Mouse (Mus musculus) intestine, postnatal 0 days (tissue): ENCODE measurements around the gene Zfand3. TPM values are rescaled to one million over a fixed set of nuclear protein-coding genes. Genes with fewer than 3 reads are reported as not detected.

Experiments used
- ATAC-seq: fragments of 200-750 bp; cut with Nextera tagmentation; 2 replicates; pipeline ENCODE4 v1.8.0; 2017; ENCODE audit warnings: mild to moderate bottlenecking, moderate TSS enrichment, moderate library complexity
- H3K27ac ChIP-seq: fragments of 300-500 bp; sonication (generic); 2 replicates; pipeline ENCODE4 v1.5.1; 2014; ENCODE audit warnings: mild to moderate bottlenecking, low read depth, low read length, moderate library complexity
- H3K27me3 ChIP-seq: fragments of 300-500 bp; sonication (generic); replicated peaks from 2 replicates; pipeline ENCODE4 v1.6.1; 2014; ENCODE audit warnings: low read length, mixed read lengths; ENCODE audit not compliant: control insufficient read depth, insufficient read depth
- H3K36me3 ChIP-seq: fragments of 300-500 bp; sonication (generic); 2 replicates; pipeline ENCODE4 v1.6.1; 2014; ENCODE audit warnings: mild to moderate bottlenecking, moderate library complexity; ENCODE audit not compliant: control insufficient read depth, insufficient read depth
- H3K4me1 ChIP-seq: fragments of 300-500 bp; sonication (generic); replicated peaks from 2 replicates; pipeline ENCODE4 v1.6.1; 2014; ENCODE audit warnings: antibody characterized with exemption, low read length, mixed read lengths; ENCODE audit not compliant: control insufficient read depth, insufficient read depth
- H3K4me2 ChIP-seq: fragments of 300-500 bp; sonication (generic); replicated peaks from 2 replicates; pipeline ENCODE4 v1.6.1; 2014; ENCODE audit warnings: low read depth, mild to moderate bottlenecking, moderate library complexity
- H3K4me3 ChIP-seq: fragments of 300-500 bp; sonication (generic); 2 replicates; pipeline ENCODE4 v1.5.1; 2014; ENCODE audit warnings: low read depth, low read length
- H3K9ac ChIP-seq: fragments of 300-500 bp; sonication (generic); 2 replicates; pipeline ENCODE4 v1.6.1; 2014; ENCODE audit warnings: mild to moderate bottlenecking, low read depth, low read length
- H3K9me3 ChIP-seq: fragments of 300-500 bp; sonication (generic); 2 replicates; pipeline ENCODE4 v1.6.1; 2016; ENCODE audit warnings: mixed run types; ENCODE audit not compliant: control insufficient read depth
- CTCF ChIP-seq: sonication (generic); IDR thresholded peaks from 2 replicates; pipeline ENCODE4 v1.5.1; 2016; ENCODE audit warnings: low read depth, mild to moderate bottlenecking, control low read depth, antibody characterized with exemption, moderate library complexity
- WGBS: fragments of 180-500 bp; shearing (Covaris S2); extraction: QIAGEN DNeasy Blood & Tissue Kit; methylation state at CpG from one replicate; pipeline ENCODE4 v1.1.7; 2014; 5-methylcytosine and 5-hydroxymethylcytosine counted together
- polyA plus RNA-seq: library from polyadenylated mRNA; unstranded; fragments of >200 nt; fragmentation: Nextera tagmentation; extraction: Ambion mirVana; gene quantifications from 2 replicates; pipeline ENCODE4 v1.2.1, GENCODE M21; 2015

The Zfand3 gene
- polyA plus RNA-seq, 1 experiment from 2014 or later = 38.0 TPM

DNA sequence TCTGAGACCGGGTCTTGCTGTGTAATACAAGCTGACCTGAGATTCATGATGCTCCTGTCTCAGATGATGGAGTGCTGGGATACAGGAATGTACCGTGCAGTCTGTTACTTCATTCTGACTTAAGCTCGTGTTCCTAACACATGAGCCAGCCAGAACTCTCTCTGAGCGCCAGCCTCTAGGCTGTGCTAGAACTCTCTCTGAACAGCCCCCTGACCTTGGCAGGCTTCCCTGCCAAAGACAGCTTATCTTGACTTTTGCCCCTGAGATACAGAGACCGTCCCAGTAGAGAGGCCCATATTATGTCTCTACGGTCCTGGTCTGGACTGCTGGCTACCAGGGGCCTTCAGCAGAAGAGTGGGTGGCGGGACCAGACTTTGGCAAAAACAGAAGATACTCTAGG is 239.0 kb downstream of the Zfand3 start:
- Histone ChIP-seq H3K4me1 (peaks cover 10% of the 10 kb centered on the region), H3K9me3 (no peaks in the 10 kb centered on the region), H3K27me3 (no peaks in the 10 kb centered on the region), H3K9ac (no peak overlapping the region), H3K4me2 (no peak overlapping the region), H3K4me3 (no peak overlapping the region), H3K27ac (no peak overlapping the region), H3K36me3 (no peaks in the 10 kb centered on the region)
- TF ChIP-seq CTCF = peak; percentile 49
- 45% methylated on average over 7 of the region's 7 CpGs for WGBS
- no peak for ATAC-seq

DNA sequence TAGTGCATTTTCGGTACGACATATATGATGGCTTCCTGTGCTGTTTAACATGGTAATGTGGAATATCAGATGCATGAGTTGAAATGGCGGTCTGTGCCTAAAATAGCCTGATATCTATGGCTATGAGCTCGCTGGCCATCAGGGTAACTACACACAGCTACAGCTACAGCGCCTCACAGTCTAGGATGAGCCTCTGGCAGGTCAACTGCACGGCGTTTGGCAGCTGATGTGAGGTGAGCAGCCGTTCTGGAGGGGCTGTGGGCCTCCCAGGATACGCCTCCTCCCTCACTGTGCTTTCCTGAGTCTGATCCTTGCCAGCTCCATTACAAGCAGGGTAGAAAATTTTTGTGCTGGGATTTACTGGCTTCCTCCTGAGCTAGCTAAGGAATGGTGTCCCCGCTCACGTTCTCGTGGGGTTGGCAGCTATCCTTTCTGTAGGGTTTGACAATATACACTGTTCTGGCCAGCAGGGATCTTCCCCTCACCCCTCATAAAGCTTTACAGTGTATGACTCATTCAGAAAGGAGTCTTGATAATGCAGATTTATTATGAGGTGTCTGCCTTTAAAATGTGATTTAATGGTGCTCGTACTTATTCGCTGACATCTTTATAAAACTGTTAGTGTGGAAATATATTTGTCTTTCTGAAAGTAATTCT is 240.2 kb downstream of the Zfand3 start:
- Histone ChIP-seq H3K27me3 (no peaks in the 10 kb centered on the region), H3K36me3 (no peaks in the 10 kb centered on the region; the same call in 1 of the 2 replicates), H3K9ac (no peak overlapping the region), H3K4me2 (no peak overlapping the region), H3K4me3 (no peak overlapping the region), H3K27ac (no peak overlapping the region), H3K9me3 (no peaks in the 10 kb centered on the region), H3K4me1 (peaks cover 10% of the 10 kb centered on the region)
- 44% methylated on average over 14 of the region's 14 CpGs for WGBS
- TF ChIP-seq CTCF = no peak
- no peak for ATAC-seq

DNA sequence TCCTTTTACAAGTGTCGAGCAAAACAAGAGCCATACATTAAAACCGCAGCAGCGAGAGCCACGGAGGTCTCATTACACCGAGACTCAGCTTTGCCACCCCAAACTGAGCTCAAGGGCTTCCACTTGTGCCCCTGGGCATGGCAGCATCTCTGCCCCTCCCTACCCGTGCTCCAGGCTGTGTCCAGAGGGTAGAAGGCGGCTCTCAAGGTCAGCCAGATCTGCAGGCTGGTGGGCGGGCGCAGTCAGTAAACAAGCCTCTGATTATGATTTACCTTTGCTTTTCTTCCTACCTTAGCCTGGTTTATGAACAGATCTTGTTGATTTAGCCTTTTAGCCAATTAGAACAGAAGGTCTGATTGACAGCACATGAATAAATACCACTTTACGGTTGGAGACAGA is 240.8 kb downstream of the Zfand3 start:
- no peak for TF ChIP-seq CTCF
- no peaks in the 10 kb centered on the region for H3K27me3 ChIP-seq
- no peak overlapping the region for H3K4me3 ChIP-seq
- no peak overlapping the region for H3K27ac ChIP-seq
- H3K4me1 ChIP-seq = peaks cover 10% of the 10 kb centered on the region
- H3K36me3 ChIP-seq = no peaks in the 10 kb centered on the region; the same call in 1 of the 2 replicates
- H3K4me2 ChIP-seq = no peak overlapping the region
- 58% methylated on average over 10 of the region's 10 CpGs for WGBS
- ATAC-seq = no peak
- H3K9ac ChIP-seq = no peak overlapping the region
- no peaks in the 10 kb centered on the region for H3K9me3 ChIP-seq

DNA sequence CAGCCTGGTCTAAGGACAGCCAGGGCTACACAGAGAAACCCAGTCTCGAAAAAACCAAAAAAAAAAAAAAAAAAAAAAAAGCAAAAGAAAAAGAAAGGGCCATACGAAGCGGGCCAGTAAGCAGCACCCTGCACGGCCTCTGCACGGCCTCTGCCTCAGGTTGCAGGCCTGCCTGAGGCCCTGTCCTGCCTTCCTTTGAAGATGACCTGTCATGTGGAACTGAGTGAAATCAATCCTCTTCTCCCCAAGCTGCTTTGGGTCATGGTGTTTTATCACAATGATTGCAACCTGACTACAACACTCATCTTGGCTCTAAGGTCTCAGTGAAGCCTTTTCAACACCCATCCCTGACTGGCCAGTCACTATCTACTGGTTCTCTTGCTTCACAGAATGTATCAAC is 248.5 kb downstream of the Zfand3 start:
- no peak for ATAC-seq
- no peak for TF ChIP-seq CTCF
- Histone ChIP-seq H3K9ac (no peak overlapping the region), H3K27ac (no peak overlapping the region), H3K4me3 (no peak overlapping the region), H3K27me3 (no peaks in the 10 kb centered on the region), H3K4me1 (0 out of 2 replicates have a peak, but pooled peaks cover 3% of the 10 kb centered on the region), H3K9me3 (no peaks in the 10 kb centered on the region), H3K36me3 (no peaks in the 10 kb centered on the region; the same call in 1 of the 2 replicates), H3K4me2 (no peak overlapping the region)
- WGBS = 97% methylated on average over 5 of the region's 5 CpGs

DNA sequence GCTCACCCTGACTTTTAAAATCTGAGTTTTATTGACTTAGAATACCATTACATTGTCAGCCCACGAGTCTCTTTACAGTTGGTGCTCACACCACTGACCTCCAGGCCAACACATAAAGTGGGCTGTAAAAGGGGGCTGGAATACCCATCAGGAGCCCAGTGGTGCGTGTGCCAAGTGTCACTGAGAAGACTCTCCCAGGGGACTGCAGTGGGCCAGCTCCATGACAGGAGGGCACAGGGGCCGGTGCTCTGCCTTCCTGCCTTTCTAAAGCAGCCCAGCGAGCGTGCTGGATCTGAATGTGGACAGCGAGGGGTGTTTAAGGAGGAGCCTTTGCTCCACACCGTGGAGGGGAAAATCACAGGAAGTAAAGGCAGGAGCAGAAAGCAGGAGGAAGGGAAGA is 249.4 kb downstream of the Zfand3 start:
- no peak for ATAC-seq

DNA sequence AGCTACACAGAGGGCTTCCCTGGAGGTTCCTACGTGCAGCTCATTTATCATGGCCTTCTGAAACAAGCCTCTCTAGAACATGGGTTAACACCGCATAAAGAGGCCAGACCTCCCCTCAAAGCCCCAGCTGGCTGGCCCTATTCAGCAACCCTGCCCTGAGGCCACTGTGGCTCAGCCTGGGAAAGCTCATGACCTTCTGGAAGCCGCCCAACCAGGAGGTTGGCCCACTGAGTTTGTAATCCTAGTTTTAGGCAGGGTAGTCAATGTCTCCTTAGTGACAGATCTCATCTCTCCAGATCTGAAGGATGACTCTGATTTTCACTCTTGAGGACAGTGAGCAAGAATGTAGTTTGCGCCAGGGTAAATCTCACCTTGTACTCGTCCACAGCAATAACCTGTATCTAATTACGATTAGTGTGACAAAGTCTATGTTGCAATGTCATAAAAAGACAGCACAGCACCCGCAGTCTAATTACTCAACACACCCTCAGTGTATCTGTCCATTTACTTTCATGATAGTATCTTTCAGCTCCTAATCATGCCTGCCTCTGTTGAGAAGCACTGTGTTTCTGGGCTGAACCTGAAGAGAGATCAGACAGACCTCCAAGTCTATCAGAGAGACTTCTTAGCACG is 251.5 kb downstream of the Zfand3 start:
- peak; percentile 80 for ATAC-seq
- no peak overlapping the region for H3K27ac ChIP-seq
- no peak for TF ChIP-seq CTCF

More for the DNA sequence above, 249.4 kb downstream of the Zfand3 start:
- H3K9me3 ChIP-seq = no peaks in the 10 kb centered on the region
- WGBS = 75% methylated on average over 7 of the region's 7 CpGs
- no peaks in the 10 kb centered on the region; the same call in 1 of the 2 replicates for H3K36me3 ChIP-seq
- no peak for TF ChIP-seq CTCF
- no peak overlapping the region for H3K4me3 ChIP-seq
- no peak overlapping the region for H3K4me2 ChIP-seq
- H3K27me3 ChIP-seq = no peaks in the 10 kb centered on the region
- H3K4me1 ChIP-seq = 0 out of 2 replicates have a peak, but pooled peaks cover 3% of the 10 kb centered on the region
- H3K27ac ChIP-seq = no peak overlapping the region
- no peak overlapping the region for H3K9ac ChIP-seq

More for the DNA sequence above, 251.5 kb downstream of the Zfand3 start:
- no peaks in the 10 kb centered on the region for H3K27me3 ChIP-seq
- no peak overlapping the region for H3K4me2 ChIP-seq
- peaks cover 6% of the 10 kb centered on the region; the same call in 1 of the 2 replicates for H3K4me1 ChIP-seq
- no peaks in the 10 kb centered on the region for H3K9me3 ChIP-seq
- 48% methylated on average over 8 of the region's 8 CpGs for WGBS
- H3K4me3 ChIP-seq = no peak overlapping the region
- no peaks in the 10 kb centered on the region for H3K36me3 ChIP-seq
- H3K9ac ChIP-seq = no peak overlapping the region
